12 mouse cellular contexts compared by ENCODE assay signal in the genomic region with DNA sequence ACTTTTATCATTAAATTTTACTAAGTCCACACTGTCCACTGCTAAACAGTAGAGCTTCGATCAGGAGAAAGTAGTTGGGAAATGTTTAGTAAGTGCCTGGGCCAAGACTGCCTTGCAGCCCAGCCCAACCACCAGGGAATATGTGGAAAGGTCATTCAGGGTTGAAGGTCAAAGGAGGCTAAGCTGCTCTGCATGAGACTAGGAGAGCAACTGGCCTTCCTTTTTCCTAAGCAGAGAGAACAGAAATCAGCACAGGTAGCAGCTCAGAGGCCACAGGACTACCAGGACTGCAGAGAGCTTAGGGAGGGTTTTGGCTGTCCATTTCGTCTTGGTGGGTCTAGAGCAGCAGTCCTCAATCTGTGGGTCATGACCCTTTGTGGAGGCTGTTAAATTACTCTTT. TPM values are rescaled to one million over a fixed set of nuclear protein-coding genes. Genes with fewer than 3 reads are reported as not detected.
A peak's percentile ranks its signal among the peaks of the same experiment; 100 is the strongest.
DNase-seq lines count a peak whose midpoint lies in the region; ATAC-seq and TF ChIP-seq lines count a peak whose summit lies in the region.
"Had no signal": no experiment of that assay in that cellular context is flagged by ENCODE, and none has a peak within 500 bp of the region (broad histone marks: within the 10 kb centered on the region; RNA-seq: fewer than 3 reads in every experiment).

No protein-coding gene starts in this region.

- H3K4me3 ChIP-seq in kidney, embryonic 16.5 days (ENCODE audit: low read length), result no peak overlapping the region
- no peak overlapping the region for H3K4me3 ChIP-seq in bone marrow, adult 2 months (replicated peaks; ENCODE audit: control insufficient read depth, low read depth, low read length)
- H3K4me3 ChIP-seq in heart, embryonic 16.5 days (ENCODE audit: low read length), result no peak overlapping the region
- H3K4me3 ChIP-seq: forebrain, embryonic 13.5 days; megakaryocyte, embryonic 14.5 days had no signal

- no peaks in the 10 kb centered on the region for H3K27me3 ChIP-seq in kidney, embryonic 16.5 days (ENCODE audit: insufficient read depth, low read length)
- no peaks in the 10 kb centered on the region for H3K27me3 ChIP-seq in heart, embryonic 16.5 days (ENCODE audit: control insufficient read depth, insufficient read depth, low read length)
- H3K27me3 ChIP-seq: forebrain, embryonic 13.5 days; megakaryocyte, embryonic 14.5 days had no signal

- no peak for TF ChIP-seq POLR2A in bone marrow, adult 2 months (IDR thresholded peaks at IDR 0.05; ENCODE audit: borderline replicate concordance, control insufficient read depth, low read depth, low read length)

- WGBS in kidney, embryonic 16.5 days, result 48% methylated on average over 2 of the region's 2 CpGs
- 47% methylated on average over 2 of the region's 2 CpGs for WGBS in bone marrow, adult 2 months
- WGBS in heart, embryonic 16.5 days, result 32% methylated on average over 2 of the region's 2 CpGs

- DNase-seq in kidney, postnatal 25 days, result peak; percentile 44 to 63
- DNase-seq in NIH3T3 (ENCODE audit: low read depth), result peak; percentile 61
- DNase-seq in cerebellum, postnatal 14 days, result no peak
- DNase-seq in cerebellum, adult 18-20 months, result no peak
- DNase-seq: kidney, postnatal 4 days; left cerebral cortex, postnatal 4 days; spleen, adult 18-20 months had no signal

- TF ChIP-seq CTCF in bone marrow, adult 2 months (IDR thresholded peaks at IDR 0.05; ENCODE audit: control insufficient read depth, insufficient read depth, low read length), result no peak

- no peak overlapping the region for H3K9ac ChIP-seq in kidney, embryonic 16.5 days (replicated peaks; ENCODE audit: low read length)
- H3K9ac ChIP-seq in heart, embryonic 16.5 days (ENCODE audit: low read length), result no peak overlapping the region; the same call in 1 of the 2 replicates
- H3K9ac ChIP-seq: forebrain, embryonic 13.5 days had no signal

- no peak overlapping the region for H3K27ac ChIP-seq in kidney, embryonic 16.5 days (ENCODE audit: low read length)
- peak overlapping the region; percentile 35 for H3K27ac ChIP-seq in bone marrow, adult 2 months (ENCODE audit: control insufficient read depth, insufficient read depth, low read depth, low read length, poor library complexity)
- peak overlapping the region; percentile 63 for H3K27ac ChIP-seq in heart, embryonic 16.5 days (ENCODE audit: low read length)
- H3K27ac ChIP-seq: forebrain, embryonic 13.5 days had no signal

- no peaks in the 10 kb centered on the region for H3K9me3 ChIP-seq in kidney, embryonic 16.5 days (ENCODE audit: low read length)
- no peaks in the 10 kb centered on the region for H3K9me3 ChIP-seq in heart, embryonic 16.5 days (replicated peaks; ENCODE audit: control insufficient read depth, low read length)
- H3K9me3 ChIP-seq: forebrain, embryonic 13.5 days; megakaryocyte, embryonic 14.5 days had no signal

- ATAC-seq in kidney, embryonic 16.5 days (ENCODE audit: low FRiP score, low TSS enrichment), result no peak
- no peak for ATAC-seq in heart, embryonic 16.5 days (replicated peaks; ENCODE audit: extremely low read depth, insufficient read depth, low FRiP score)
- ATAC-seq: forebrain, embryonic 13.5 days had no signal

- no peak overlapping the region for H3K4me2 ChIP-seq in kidney, embryonic 16.5 days (replicated peaks; ENCODE audit: low read depth, low read length)
- H3K4me2 ChIP-seq in heart, embryonic 16.5 days (ENCODE audit: low read depth, low read length), result no peak overlapping the region
- H3K4me2 ChIP-seq: forebrain, embryonic 13.5 days had no signal

- no peaks in the 10 kb centered on the region for H3K36me3 ChIP-seq in kidney, embryonic 16.5 days (ENCODE audit: insufficient read depth, low read length)
- no peaks in the 10 kb centered on the region for H3K36me3 ChIP-seq in heart, embryonic 16.5 days (ENCODE audit: control insufficient read depth, insufficient read depth)

- peaks cover 24% of the 10 kb centered on the region for H3K4me1 ChIP-seq in kidney, embryonic 16.5 days (ENCODE audit: insufficient read depth, low read length)
- peaks cover 10% of the 10 kb centered on the region for H3K4me1 ChIP-seq in bone marrow, adult 2 months (ENCODE audit: control insufficient read depth, insufficient read depth, low read length)
- peaks cover 70% of the 10 kb centered on the region for H3K4me1 ChIP-seq in heart, embryonic 16.5 days (ENCODE audit: control insufficient read depth, insufficient read depth, low read length)

RNA-seq across cellular contexts. Expression of a gene that starts 15.3 kb away (rescaled TPM):
- 17.3 and 19.4 TPM in 2 replicates for polyA plus RNA-seq in kidney, embryonic 16.5 days (2015; fragmentation: Nextera tagmentation; extraction: Ambion mirVana)
- 87.3 and 99.9 TPM in 2 replicates for polyA plus RNA-seq in bone marrow, adult 2 months (2011; ENCODE audit: insufficient read depth, insufficient read length, low replicate concordance, missing spikeins)
- 29.5 and 37.2 TPM in 2 replicates for polyA plus RNA-seq in heart, embryonic 16.5 days (2015; fragmentation: Nextera tagmentation; extraction: Ambion mirVana)

RNA-seq across cellular contexts. Expression of a gene that starts 15.4 kb away (rescaled TPM):
- polyA plus RNA-seq in kidney, embryonic 16.5 days (2015; fragmentation: Nextera tagmentation; extraction: Ambion mirVana), result 29.0 and 29.6 TPM in 2 replicates
- 36.5 and 64.4 TPM in 2 replicates for polyA plus RNA-seq in bone marrow, adult 2 months (2011; ENCODE audit: insufficient read depth, insufficient read length, low replicate concordance, missing spikeins)
- 25.9 and 26.1 TPM in 2 replicates for polyA plus RNA-seq in heart, embryonic 16.5 days (2015; fragmentation: Nextera tagmentation; extraction: Ambion mirVana)

Comparison
In these comparisons a context has a peak if more than half of its experiments do, and no peak if none do; other contexts are left out.
1. DNase-seq: peak in kidney, postnatal 25 days (2 of 2) and NIH3T3 (single experiment); none in cerebellum, postnatal 14 days (0 of 2) and cerebellum, adult 18-20 months (0 of 2).